Mouse (Mus musculus) heart, postnatal 0 days (tissue): ENCODE data around the gene Tmpo.

Experiments
- CTCF ChIP-seq: IDR thresholded peaks from 2 replicates; pipeline ENCODE4 v1.5.1; 2016; ENCODE audit warnings: antibody characterized with exemption, control low read depth, low read depth
- EP300 ChIP-seq: IDR thresholded peaks from 2 replicates; pipeline ENCODE4 v1.6.1; 2016; ENCODE audit warnings: antibody characterized with exemption, low read depth

DNA sequence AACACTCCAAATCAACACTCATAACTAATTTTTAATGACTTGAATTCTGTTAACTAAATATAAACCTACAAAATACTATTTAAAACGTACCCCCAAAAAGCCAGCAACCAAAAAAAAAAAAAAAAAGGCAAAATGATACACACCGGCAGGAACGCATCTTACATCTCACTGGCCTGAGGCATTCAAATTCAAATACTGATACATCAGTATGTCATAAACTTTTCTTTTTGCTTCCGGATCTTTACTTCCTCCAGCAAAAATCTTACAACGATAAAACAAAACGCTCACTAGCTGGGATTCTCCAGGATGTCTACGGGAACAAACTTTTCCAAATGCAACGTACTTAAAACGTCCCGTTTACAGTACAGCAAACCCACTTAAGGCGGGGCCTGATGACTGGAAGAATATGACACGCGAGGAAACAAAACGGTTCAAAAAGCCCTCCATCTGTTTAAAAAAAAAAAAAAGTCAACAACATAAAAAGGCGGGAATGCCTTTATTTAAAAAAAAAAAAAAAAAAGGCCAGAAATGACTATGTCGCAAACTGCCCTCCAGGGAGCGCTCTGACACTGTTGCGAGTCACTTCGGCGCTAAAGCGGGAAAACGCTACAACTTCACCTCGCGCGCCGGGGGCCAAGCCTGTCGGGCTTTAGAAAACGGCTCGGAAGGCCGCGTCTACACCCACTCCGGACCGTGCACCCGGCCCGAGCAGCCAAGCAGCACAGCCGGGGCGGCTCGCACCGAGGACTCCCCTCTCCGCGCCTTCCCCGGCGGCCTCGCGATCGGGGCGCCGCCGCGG lies 10.8 kb downstream of the Tmpo start:
- peak; percentile 75 for TF ChIP-seq CTCF
- TF ChIP-seq EP300: peak; percentile 48; the same call in 1 of the 2 replicates
